Mouse (Mus musculus): ENCODE results near the gene 4930568D16Rik. TPM values are rescaled to one million over a fixed set of nuclear protein-coding genes. Genes with fewer than 3 reads are reported as not detected.

Gene 4930568D16Rik
- total RNA-seq, 2 experiments from 2014 or later = not detected

GRCm38 (mm10) chr2:35338036-35338435 is 29.5 kb downstream of the 4930568D16Rik start:
- Histone ChIP-seq H3K27ac (no peak overlapping the region), H3K4me3 (no peak overlapping the region)
- no peak for DNase-seq (ENCODE audit: extremely low spot score in 1 of 2, low spot score in 2 of 2)
- no peak for TF ChIP-seq CTCF (IDR thresholded peaks at IDR 0.05)
- intact Hi-C loops (cut with DNase I) = no loop called here

GRCm38 (mm10) chr2:35337419-35337818 is 30.1 kb downstream of the 4930568D16Rik start:
- Histone ChIP-seq H3K27ac (peak overlapping the region; percentile 60), H3K4me3 (peak overlapping the region; percentile 66)
- no peak for DNase-seq (ENCODE audit: extremely low spot score in 1 of 2, low spot score in 2 of 2)
- TF ChIP-seq CTCF (IDR thresholded peaks at IDR 0.05) = no peak
- intact Hi-C loops (cut with DNase I) = no loop called here

- DNase-seq (ENCODE audit: extremely low spot score in 1 of 2, low spot score in 2 of 2) = peak; percentile 95 to 96
- no peak; the same call in 1 of the 2 replicates for TF ChIP-seq CTCF (IDR thresholded peaks at IDR 0.05)
- H3K4me3 ChIP-seq = peak within 1 kb of the TSS; percentile 66
- peak within 1 kb of the TSS; percentile 60 for H3K27ac ChIP-seq
- intact Hi-C loops (cut with DNase I) = no loop called here
Observed at GRCm38 (mm10) chr2:35336388-35337280, 30.9 kb downstream of the 4930568D16Rik start, which contains the start of gene Stom. Gene Stom, minus strand, starts transcription at chr2:35336976.

GRCm38 (mm10) chr2:35335620-35336019 is 31.9 kb downstream of the 4930568D16Rik start:
- no peak for DNase-seq (ENCODE audit: extremely low spot score in 1 of 2, low spot score in 2 of 2)
- Histone ChIP-seq H3K27ac (no peak overlapping the region), H3K4me3 (no peak overlapping the region)
- intact Hi-C loops (cut with DNase I) = no loop called here
- no peak for TF ChIP-seq CTCF (IDR thresholded peaks at IDR 0.05)

- no peak overlapping the region for H3K27ac ChIP-seq
- DNase-seq (ENCODE audit: extremely low spot score in 1 of 2, low spot score in 2 of 2) = no peak
- no peak overlapping the region for H3K4me3 ChIP-seq
- intact Hi-C loops (cut with DNase I) = no loop called here
- no peak for TF ChIP-seq CTCF (IDR thresholded peaks at IDR 0.05)
Observed at GRCm38 (mm10) chr2:35333670-35334069, 33.9 kb downstream of the 4930568D16Rik start.

- DNase-seq (ENCODE audit: extremely low spot score in 1 of 2, low spot score in 2 of 2) = no peak
- H3K27ac ChIP-seq = no peak overlapping the region
- intact Hi-C loops (cut with DNase I) = no loop called here
- no peak overlapping the region for H3K4me3 ChIP-seq
- TF ChIP-seq CTCF (IDR thresholded peaks at IDR 0.05) = no peak
Observed at GRCm38 (mm10) chr2:35331205-35331604, 36.3 kb downstream of the 4930568D16Rik start.

GRCm38 (mm10) chr2:35329061-35329460 is 38.5 kb downstream of the 4930568D16Rik start:
- DNase-seq (ENCODE audit: extremely low spot score in 1 of 2, low spot score in 2 of 2) = no peak
- H3K4me3 ChIP-seq = no peak overlapping the region
- no peak overlapping the region for H3K27ac ChIP-seq
- intact Hi-C loops (cut with DNase I) = no loop called here
- TF ChIP-seq CTCF (IDR thresholded peaks at IDR 0.05) = no peak

- Histone ChIP-seq H3K27ac (no peak overlapping the region), H3K4me3 (no peak overlapping the region)
- no peak for TF ChIP-seq CTCF (IDR thresholded peaks at IDR 0.05)
- intact Hi-C loops (cut with DNase I) = no loop called here
- DNase-seq (ENCODE audit: extremely low spot score in 1 of 2, low spot score in 2 of 2) = no peak
Observed at GRCm38 (mm10) chr2:35328064-35328792, 39.3 kb downstream of the 4930568D16Rik start.

- no peak overlapping the region for H3K4me3 ChIP-seq
- intact Hi-C loops (cut with DNase I) = no loop called here
Observed at GRCm38 (mm10) chr2:35327583-35327982, 39.9 kb downstream of the 4930568D16Rik start.

GRCm38 (mm10) chr2:35326931-35327330 is 40.6 kb downstream of the 4930568D16Rik start:
- Histone ChIP-seq H3K27ac (no peak overlapping the region), H3K4me3 (no peak overlapping the region)
- DNase-seq (ENCODE audit: extremely low spot score in 1 of 2, low spot score in 2 of 2) = no peak
- no peak for TF ChIP-seq CTCF (IDR thresholded peaks at IDR 0.05)
- intact Hi-C loops (cut with DNase I) = no loop called here

More at GRCm38 (mm10) chr2:35327583-35327982, 39.9 kb downstream of the 4930568D16Rik start:
- H3K27ac ChIP-seq = no peak overlapping the region
- TF ChIP-seq CTCF (IDR thresholded peaks at IDR 0.05) = no peak
- DNase-seq (ENCODE audit: extremely low spot score in 1 of 2, low spot score in 2 of 2) = no peak

- no peak for TF ChIP-seq CTCF (IDR thresholded peaks at IDR 0.05)
- Histone ChIP-seq H3K4me3 (no peak overlapping the region), H3K27ac (no peak overlapping the region)
- intact Hi-C loops (cut with DNase I) = no loop called here
- no peak for DNase-seq (ENCODE audit: extremely low spot score in 1 of 2, low spot score in 2 of 2)
Observed at GRCm38 (mm10) chr2:35325930-35326329, 41.6 kb downstream of the 4930568D16Rik start.
